Mouse (Mus musculus): ENCODE measurements around the gene Umodl1.

GRCm38 (mm10) chr17:31034165-31034564 is 79.7 kb downstream of the Umodl1 start:
- TF ChIP-seq POLR2AphosphoS2 (IDR thresholded peaks at IDR 0.05; ENCODE audit: insufficient read length, low read depth) (no peak), POLR2A (IDR thresholded peaks at IDR 0.05; ENCODE audit: insufficient read length, low read depth) (no peak), USF1 (IDR thresholded peaks at IDR 0.05; ENCODE audit: low read depth) (peak; percentile 26), E2F4 (IDR thresholded peaks at IDR 0.05; ENCODE audit: insufficient read depth) (no peak), CEBPB (IDR thresholded peaks at IDR 0.05; ENCODE audit: insufficient read depth, poor library complexity, severe bottlenecking) (no peak), REST (IDR thresholded peaks at IDR 0.05; ENCODE audit: insufficient read depth, insufficient read length) (no peak), MAX (IDR thresholded peaks at IDR 0.05; ENCODE audit: low read depth) (no peak), TCF12 (IDR thresholded peaks at IDR 0.05; ENCODE audit: insufficient read depth, poor library complexity, severe bottlenecking) (no peak), SRF (IDR thresholded peaks at IDR 0.05; ENCODE audit: control insufficient read depth, insufficient read length, low read depth) (no peak), TCF3 (IDR thresholded peaks at IDR 0.05; ENCODE audit: insufficient read length, low read depth) (no peak), MYOG (IDR thresholded peaks at IDR 0.05; ENCODE audit: control insufficient read depth in 1 of 3, insufficient read depth in 1 of 3, insufficient read length in 2 of 3, low read depth in 2 of 3) (no peak)
